Mouse (Mus musculus) midbrain, embryonic 16.5 days (tissue): ENCODE results near the gene Idh2. TPM values are rescaled to one million over a fixed set of nuclear protein-coding genes. Genes with fewer than 3 reads are reported as not detected.

Experiments used
- ATAC-seq: fragments of 200-750 bp; cut with Nextera tagmentation; 2 replicates; pipeline ENCODE4 v1.8.0; 2017; ENCODE audit warnings: moderate TSS enrichment
- H3K27ac ChIP-seq: fragments of 300-500 bp; sonication (generic); 2 replicates; pipeline ENCODE4 v1.5.1; 2014; ENCODE audit warnings: mild to moderate bottlenecking, low read length, mixed read lengths
- H3K27me3 ChIP-seq: fragments of 300-500 bp; sonication (generic); 2 replicates; pipeline ENCODE4 v1.6.1; 2014; ENCODE audit warnings: low read depth, low read length, mixed read lengths; ENCODE audit not compliant: control insufficient read depth, insufficient read depth
- H3K36me3 ChIP-seq: fragments of 300-500 bp; sonication (generic); 2 replicates; pipeline ENCODE4 v1.6.1; 2014; ENCODE audit warnings: mild to moderate bottlenecking, low read length, moderate library complexity, mixed read lengths; ENCODE audit not compliant: control insufficient read depth, insufficient read depth
- H3K4me1 ChIP-seq: fragments of 300-500 bp; sonication (generic); 2 replicates; pipeline ENCODE4 v1.6.1; 2014; ENCODE audit warnings: mild to moderate bottlenecking, low read length, mixed read lengths; ENCODE audit not compliant: control insufficient read depth, insufficient read depth
- H3K4me2 ChIP-seq: fragments of 300-500 bp; sonication (generic); 2 replicates; pipeline ENCODE4 v1.6.1; 2014; ENCODE audit warnings: mild to moderate bottlenecking, low read length, mixed read lengths
- H3K4me3 ChIP-seq: fragments of 300-500 bp; sonication (generic); 2 replicates; pipeline ENCODE4 v1.5.1; 2014; ENCODE audit warnings: low read depth, mild to moderate bottlenecking, low read length, moderate library complexity, mixed read lengths
- H3K9ac ChIP-seq: fragments of 300-500 bp; sonication (generic); 2 replicates; pipeline ENCODE4 v1.6.1; 2014; ENCODE audit warnings: low read depth, low read length, mixed read lengths
- H3K9me3 ChIP-seq: fragments of 300-500 bp; sonication (generic); replicated peaks from 2 replicates; pipeline ENCODE4 v1.6.1; 2014; ENCODE audit warnings: mild to moderate bottlenecking, low read length, mixed read lengths; ENCODE audit not compliant: control insufficient read depth, poor library complexity, severe bottlenecking
- WGBS: fragments of 180-500 bp; shearing (Covaris S2); extraction: QIAGEN DNeasy Blood & Tissue Kit; methylation state at CpG from one replicate; pipeline ENCODE4 v1.1.7; 2014; 5-methylcytosine and 5-hydroxymethylcytosine counted together
- polyA plus RNA-seq: library from polyadenylated mRNA; unstranded; fragments of >200 nt; fragmentation: Nextera tagmentation; extraction: Ambion mirVana; gene quantifications from 2 replicates; pipeline ENCODE4 v1.2.1, GENCODE M21; 2015

Gene Idh2
- polyA plus RNA-seq, 1 experiment from 2014 or later = 210 TPM

GRCm38 (mm10) chr7:80091866-80092210 lies 23.4 kb downstream of the Idh2 start:
- Histone ChIP-seq H3K4me3 (no peak overlapping the region), H3K36me3 (peaks cover 26% of the 10 kb centered on the region), H3K9me3 (no peaks in the 10 kb centered on the region), H3K9ac (no peak overlapping the region), H3K4me1 (no peaks in the 10 kb centered on the region; the same call in 1 of the 2 replicates), H3K4me2 (no peak overlapping the region), H3K27ac (no peak overlapping the region; the same call in 1 of the 2 replicates), H3K27me3 (no peaks in the 10 kb centered on the region)
- ATAC-seq = no peak
- 82% methylated on average over 4 of the region's 4 CpGs for WGBS

- H3K4me1 ChIP-seq = no peaks in the 10 kb centered on the region; the same call in 1 of the 2 replicates
- no peak overlapping the region for H3K4me2 ChIP-seq
- H3K27me3 ChIP-seq = no peaks in the 10 kb centered on the region
- ATAC-seq = no peak
- WGBS = 69% methylated on average over 13 of the region's 13 CpGs
- no peak overlapping the region for H3K4me3 ChIP-seq
- H3K9ac ChIP-seq = no peak overlapping the region
- no peak overlapping the region for H3K27ac ChIP-seq
- H3K36me3 ChIP-seq = peaks cover 25% of the 10 kb centered on the region
- no peaks in the 10 kb centered on the region for H3K9me3 ChIP-seq
Measured at GRCm38 (mm10) chr7:80091004-80091865, 24.0 kb downstream of the Idh2 start.

- Histone ChIP-seq H3K27me3 (no peaks in the 10 kb centered on the region), H3K9ac (no peak overlapping the region), H3K36me3 (peaks cover 28% of the 10 kb centered on the region), H3K4me1 (no peaks in the 10 kb centered on the region; the same call in 1 of the 2 replicates), H3K4me3 (no peak overlapping the region), H3K9me3 (no peaks in the 10 kb centered on the region), H3K4me2 (no peak overlapping the region), H3K27ac (no peak overlapping the region)
- WGBS = 88% methylated on average over 18 of the region's 18 CpGs
- no peak for ATAC-seq
Measured at GRCm38 (mm10) chr7:80090191-80091003, 24.8 kb downstream of the Idh2 start.

DNA sequence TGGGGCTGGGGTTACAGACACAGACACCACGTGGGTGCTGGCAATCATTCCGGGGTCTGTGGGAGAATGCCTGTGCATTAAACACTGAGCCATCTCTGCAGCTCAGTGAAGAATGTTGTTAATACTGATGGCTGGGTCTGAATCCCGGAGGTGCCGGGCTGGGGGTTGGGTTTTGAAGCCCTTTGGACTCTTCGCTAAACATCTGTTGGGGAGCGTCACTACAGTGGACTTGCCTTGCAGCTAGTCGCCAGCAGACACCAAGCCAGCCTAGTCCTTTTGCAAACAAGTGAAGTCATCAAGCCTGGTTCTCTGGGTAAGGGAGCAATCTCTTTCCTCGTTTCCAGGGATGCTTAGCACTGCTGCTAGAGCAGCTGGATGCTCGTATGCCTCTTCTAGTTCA lies 27.0 kb downstream of the Idh2 start:
- ATAC-seq = no peak
- Histone ChIP-seq H3K36me3 (peaks cover 11% of the 10 kb centered on the region), H3K27me3 (no peaks in the 10 kb centered on the region), H3K9ac (no peak overlapping the region), H3K27ac (no peak overlapping the region), H3K4me1 (no peaks in the 10 kb centered on the region; the same call in 1 of the 2 replicates), H3K9me3 (no peaks in the 10 kb centered on the region), H3K4me3 (no peak overlapping the region), H3K4me2 (no peak overlapping the region)
- 80% methylated on average over 9 of the region's 9 CpGs for WGBS

DNA sequence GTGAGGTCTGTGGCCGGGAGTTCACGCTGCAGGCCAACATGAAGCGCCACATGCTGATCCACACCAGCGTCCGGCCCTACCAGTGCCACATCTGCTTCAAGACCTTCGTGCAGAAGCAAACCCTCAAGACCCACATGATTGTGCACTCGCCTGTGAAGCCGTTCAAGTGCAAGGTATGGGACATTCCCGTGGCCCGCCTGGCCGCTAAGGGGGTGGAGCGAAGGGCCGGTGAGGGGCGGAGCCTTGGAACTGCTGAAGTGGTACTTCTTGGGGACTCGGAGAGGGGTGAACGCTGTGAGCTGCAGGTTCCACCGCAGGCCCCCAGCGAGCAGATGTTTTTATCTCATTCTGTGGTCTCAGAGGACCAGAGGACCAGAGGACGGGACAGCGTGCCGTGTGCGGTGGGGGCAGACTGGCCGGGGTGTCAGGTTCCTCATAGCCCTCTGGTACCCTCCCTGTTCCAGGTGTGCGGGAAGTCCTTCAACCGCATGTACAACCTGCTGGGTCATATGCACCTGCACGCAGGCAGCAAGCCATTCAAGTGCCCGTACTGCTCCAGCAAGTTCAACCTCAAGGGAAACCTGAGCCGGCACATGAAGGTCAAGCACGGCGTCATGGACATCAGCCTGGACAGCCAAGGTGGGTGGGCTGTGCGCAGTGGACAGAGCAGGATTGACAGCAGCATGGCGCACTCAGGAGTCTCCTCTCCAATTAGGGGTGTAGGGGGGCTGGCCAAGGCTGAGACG lies 29.0 kb downstream of the Idh2 start:
- Histone ChIP-seq H3K27ac (no peak overlapping the region), H3K4me2 (no peak overlapping the region), H3K9ac (no peak overlapping the region), H3K4me1 (no peaks in the 10 kb centered on the region), H3K36me3 (peaks cover 25% of the 10 kb centered on the region), H3K4me3 (no peak overlapping the region), H3K27me3 (no peaks in the 10 kb centered on the region), H3K9me3 (no peaks in the 10 kb centered on the region)
- 85% methylated on average over 33 of the region's 33 CpGs for WGBS
- ATAC-seq = no peak

DNA sequence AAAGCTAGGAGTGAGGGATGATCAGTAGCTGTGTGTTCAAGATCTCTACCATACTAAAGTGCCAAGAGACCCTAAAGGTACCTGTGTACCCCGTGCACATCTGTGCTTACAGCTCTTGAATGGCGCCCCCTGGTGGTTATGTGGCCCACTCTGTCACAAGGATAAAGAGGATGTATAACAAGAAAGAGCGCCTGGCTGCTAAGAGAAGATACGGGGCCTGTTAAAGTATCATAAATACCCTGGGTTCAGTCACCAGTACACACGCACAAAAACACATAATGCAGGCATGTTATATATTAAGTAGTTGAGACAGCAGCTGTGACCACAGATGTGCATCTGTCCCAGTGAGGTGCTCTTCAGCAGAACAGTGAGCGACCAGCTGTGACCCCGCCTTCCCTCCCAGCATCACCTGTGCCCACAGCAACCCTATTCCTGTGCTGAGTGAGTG lies 30.7 kb downstream of the Idh2 start:
- ATAC-seq = peak; percentile 54; the same call in 1 of the 2 replicates
- Histone ChIP-seq H3K4me2 (no peak overlapping the region), H3K4me1 (no peaks in the 10 kb centered on the region), H3K27me3 (no peaks in the 10 kb centered on the region), H3K9ac (no peak overlapping the region), H3K36me3 (peaks cover 25% of the 10 kb centered on the region), H3K9me3 (no peaks in the 10 kb centered on the region), H3K27ac (no peak overlapping the region), H3K4me3 (no peak overlapping the region)
- 61% methylated on average over 7 of the region's 7 CpGs for WGBS

DNA sequence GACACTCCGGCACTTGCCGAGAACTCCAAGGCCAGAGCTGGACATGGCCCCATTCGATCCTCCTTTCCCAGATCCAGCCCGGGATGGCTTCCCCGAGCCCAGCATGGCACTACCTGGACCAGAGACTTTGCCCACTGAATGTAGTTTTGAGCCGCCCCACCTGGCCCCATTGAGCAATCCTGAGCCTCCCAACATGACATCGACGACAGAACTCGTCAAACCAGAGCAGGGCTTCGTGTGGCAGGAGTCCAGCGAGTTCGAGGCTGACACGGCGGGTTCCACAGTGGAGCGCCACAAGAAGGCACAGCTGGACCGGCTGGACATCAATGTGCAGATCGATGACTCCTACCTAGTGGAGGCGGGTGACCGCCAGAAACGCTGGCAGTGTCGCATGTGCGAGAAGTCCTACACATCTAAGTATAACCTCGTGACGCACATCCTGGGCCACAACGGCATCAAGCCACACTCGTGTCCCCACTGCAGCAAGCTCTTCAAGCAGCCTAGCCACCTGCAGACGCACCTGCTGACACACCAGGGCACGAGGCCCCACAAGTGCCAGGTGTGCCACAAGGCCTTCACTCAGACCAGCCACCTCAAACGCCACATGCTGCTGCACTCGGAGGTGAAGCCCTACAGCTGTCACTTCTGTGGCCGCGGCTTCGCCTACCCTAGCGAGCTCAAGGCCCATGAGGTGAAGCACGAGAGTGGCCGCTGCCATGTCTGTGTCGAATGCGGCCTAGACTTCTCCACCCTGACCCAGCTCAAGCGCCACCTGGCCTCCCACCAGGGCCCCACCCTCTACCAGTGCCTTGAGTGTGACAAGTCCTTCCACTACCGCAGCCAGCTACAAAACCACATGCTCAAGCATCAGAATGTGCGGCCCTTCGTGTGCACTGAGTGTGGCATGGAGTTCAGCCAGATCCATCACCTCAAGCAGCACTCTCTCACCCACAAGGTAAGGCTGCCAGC lies 33.3 kb downstream of the Idh2 start:
- no peak overlapping the region for H3K4me3 ChIP-seq
- peaks cover 6% of the 10 kb centered on the region; the same call in 1 of the 2 replicates for H3K4me1 ChIP-seq
- 93% methylated on average over 42 of the region's 42 CpGs for WGBS
- H3K27ac ChIP-seq = no peak overlapping the region
- no peak for ATAC-seq
- H3K4me2 ChIP-seq = no peak overlapping the region
- no peak overlapping the region for H3K9ac ChIP-seq
- no peaks in the 10 kb centered on the region for H3K27me3 ChIP-seq
- peaks cover 25% of the 10 kb centered on the region for H3K36me3 ChIP-seq
- H3K9me3 ChIP-seq = no peaks in the 10 kb centered on the region

DNA sequence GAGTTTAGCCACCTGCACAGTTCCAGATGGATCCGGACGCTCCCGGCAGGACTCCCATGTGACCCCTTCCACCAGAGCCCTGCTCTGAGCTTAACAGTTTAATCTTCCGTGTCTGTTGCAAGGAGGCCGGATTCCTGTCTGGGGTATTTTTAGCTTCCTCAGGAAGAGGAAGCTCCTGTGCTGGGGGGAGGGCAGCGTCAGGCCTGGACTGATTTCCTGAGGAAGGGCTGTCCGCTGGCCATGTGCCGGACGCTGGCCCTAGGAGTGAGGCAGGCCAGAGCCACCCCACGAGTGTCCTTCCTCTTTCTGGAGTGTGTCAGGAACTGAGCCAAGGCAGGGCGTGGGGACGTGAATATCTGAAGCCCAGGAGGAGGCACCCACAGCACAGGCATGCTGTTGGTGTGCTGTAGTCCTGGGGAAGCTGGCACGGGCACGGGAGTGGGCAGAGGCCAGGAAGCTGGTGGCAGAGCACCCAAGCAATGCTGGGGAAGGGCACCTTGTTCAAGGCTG lies 36.3 kb downstream of the Idh2 start:
- Histone ChIP-seq H3K9ac (0 out of 2 replicates have a peak overlapping the region, but pooled peaks have one; percentile 37), H3K4me2 (no peak overlapping the region; the same call in 1 of the 2 replicates), H3K27me3 (no peaks in the 10 kb centered on the region), H3K36me3 (peaks cover 18% of the 10 kb centered on the region), H3K4me1 (peaks cover 24% of the 10 kb centered on the region), H3K27ac (peak overlapping the region; percentile 62), H3K4me3 (no peak overlapping the region), H3K9me3 (no peaks in the 10 kb centered on the region)
- 33% methylated on average over 14 of the region's 14 CpGs for WGBS
- ATAC-seq = no peak
